Mouse (Mus musculus) myocyte (in vitro differentiated cells): Measurements from ENCODE around the gene Hrg.

Source experiments
- CEBPB ChIP-seq: IDR thresholded peaks from 2 replicates; pipeline ENCODE4 v1.6.1; 2011; ENCODE audit warnings: mild to moderate bottlenecking, moderate library complexity; ENCODE audit not compliant: poor library complexity, insufficient read depth, severe bottlenecking
- E2F4 ChIP-seq: IDR thresholded peaks from one replicate; pipeline ENCODE4 v1.6.1; 2011; ENCODE audit warnings: mild to moderate bottlenecking, control low read depth, moderate library complexity; ENCODE audit not compliant: insufficient read depth
- MAX ChIP-seq: IDR thresholded peaks from one replicate; pipeline ENCODE4 v1.6.1; 2011; ENCODE audit warnings: low read depth, mild to moderate bottlenecking, control low read depth
- MYOD1 ChIP-seq, 3 experiments: IDR thresholded peaks; one replicate each; pipeline ENCODE4 v1.6.1; 2011; ENCODE audit warnings: control low read depth in 2 of 3, low read depth in 2 of 3, mild to moderate bottlenecking in 2 of 3, moderate library complexity in 1 of 3; ENCODE audit not compliant: insufficient read length in 2 of 3, control insufficient read depth in 1 of 3
- MYOG ChIP-seq, 3 experiments: IDR thresholded peaks; one replicate each; pipeline ENCODE4 v1.6.1; 2011; ENCODE audit warnings: control low read depth in 2 of 3, low read depth in 2 of 3, mild to moderate bottlenecking in 2 of 3; ENCODE audit not compliant: insufficient read length in 2 of 3, control insufficient read depth in 1 of 3, insufficient read depth in 1 of 3
- POLR2A ChIP-seq: IDR thresholded peaks from one replicate; pipeline ENCODE4 v1.6.1; 2011; ENCODE audit warnings: low read depth, mild to moderate bottlenecking, control low read depth, moderate library complexity; ENCODE audit not compliant: insufficient read length
- SRF ChIP-seq: IDR thresholded peaks from one replicate; pipeline ENCODE4 v1.6.1; 2011; ENCODE audit warnings: low read depth; ENCODE audit not compliant: control insufficient read depth, insufficient read length
- TCF12 ChIP-seq: IDR thresholded peaks from one replicate; pipeline ENCODE4 v1.6.1; 2011; ENCODE audit warnings: mild to moderate bottlenecking, control low read depth; ENCODE audit not compliant: poor library complexity, insufficient read depth, severe bottlenecking
- USF1 ChIP-seq: IDR thresholded peaks from one replicate; pipeline ENCODE4 v1.6.1; 2011; ENCODE audit warnings: low read depth, mild to moderate bottlenecking, control low read depth, moderate library complexity

- no peak for TF ChIP-seq MAX
- no peak for TF ChIP-seq SRF
- TF ChIP-seq USF1: no peak
- TF ChIP-seq MYOG (IDR thresholded peaks at IDR 0.05; ENCODE audit: control insufficient read depth in 1 of 3, insufficient read depth in 1 of 3, insufficient read length in 2 of 3, low read depth in 2 of 3): no peak
- TF ChIP-seq MYOD1 (IDR thresholded peaks at IDR 0.05; ENCODE audit: control insufficient read depth in 1 of 3, insufficient read length in 2 of 3, low read depth in 2 of 3): no peak
- TF ChIP-seq POLR2A: no peak
- no peak for TF ChIP-seq E2F4
- TF ChIP-seq TCF12: no peak
- no peak for TF ChIP-seq CEBPB
Measured at GRCm38 (mm10) chr16:22921761-22922160, 29.1 kb upstream of the Hrg start.
